Mouse (Mus musculus) liver, embryonic 13.5 days (tissue): ENCODE measurements around the gene Plcxd2. TPM values are rescaled to one million over a fixed set of nuclear protein-coding genes. Genes with fewer than 3 reads are reported as not detected.

Experiments
- ATAC-seq: fragments of 200-750 bp; cut with Nextera tagmentation; 2 replicates; pipeline ENCODE4 v1.8.0; 2017; ENCODE audit warnings: low read depth, mild to moderate bottlenecking, moderate number of reproducible peaks, moderate library complexity
- DNase-seq: peaks from one replicate; pipeline ENCODE4 v3.0.0; 2022
- H3K27ac ChIP-seq: fragments of 300-500 bp; sonication (generic); 2 replicates; pipeline ENCODE4 v1.5.1; 2015; ENCODE audit warnings: moderate library complexity, mild to moderate bottlenecking, inconsistent platforms
- H3K27me3 ChIP-seq: fragments of 300-500 bp; sonication (generic); 2 replicates; pipeline ENCODE4 v1.6.1; 2015; ENCODE audit warnings: mild to moderate bottlenecking, inconsistent platforms
- H3K36me3 ChIP-seq: fragments of 300-500 bp; sonication (generic); 2 replicates; pipeline ENCODE4 v1.6.1; 2015; ENCODE audit warnings: mild to moderate bottlenecking, inconsistent platforms
- H3K4me1 ChIP-seq: fragments of 300-500 bp; sonication (generic); replicated peaks from 2 replicates; pipeline ENCODE4 v1.6.1; 2015; ENCODE audit warnings: inconsistent platforms
- H3K4me2 ChIP-seq: fragments of 300-500 bp; sonication (generic); 2 replicates; pipeline ENCODE4 v1.6.1; 2015; ENCODE audit warnings: inconsistent platforms, mild to moderate bottlenecking, moderate library complexity
- H3K4me3 ChIP-seq: fragments of 300-500 bp; sonication (generic); replicated peaks from 2 replicates; pipeline ENCODE4 v1.5.1; 2015; ENCODE audit warnings: mild to moderate bottlenecking, inconsistent platforms
- H3K9ac ChIP-seq: fragments of 300-500 bp; sonication (generic); 2 replicates; pipeline ENCODE4 v1.6.1; 2015; ENCODE audit warnings: mild to moderate bottlenecking, inconsistent platforms
- H3K9me3 ChIP-seq: fragments of 300-500 bp; sonication (generic); replicated peaks from 2 replicates; pipeline ENCODE4 v1.6.1; 2016; ENCODE audit warnings: inconsistent platforms
- WGBS: fragments of 180-500 bp; shearing (Covaris S2); methylation state at CpG from one replicate; pipeline ENCODE4 v1.1.7; 2015; ENCODE audit not compliant: insufficient replicate concordance; 5-methylcytosine and 5-hydroxymethylcytosine counted together
- polyA plus RNA-seq: library from polyadenylated mRNA; unstranded; fragments of >200 nt; fragmentation: Nextera tagmentation; extraction: Ambion mirVana; gene quantifications from 2 replicates; pipeline ENCODE4 v1.2.1, GENCODE M21; 2015

Gene Plcxd2
- polyA plus RNA-seq: 2.2 and 2.7 TPM in 2 replicates

- Histone ChIP-seq H3K9me3 (no peaks in the 10 kb centered on the region), H3K27me3 (no peaks in the 10 kb centered on the region), H3K4me2 (peak within 1 kb of the TSS; percentile 73), H3K4me1 (peaks cover 14% of the 10 kb centered on the region), H3K36me3 (no peaks in the 10 kb centered on the region), H3K4me3 (peak within 1 kb of the TSS; percentile 61), H3K27ac (peak within 1 kb of the TSS; percentile 74), H3K9ac (peak within 1 kb of the TSS; percentile 66)
- ATAC-seq (peak; percentile 94), DNase-seq (peak; percentile 85)
- under 1% methylated on average over 39 of the region's 39 CpGs for WGBS
Observed at GRCm38 (mm10) chr16:46010153-46010905, at the start of gene Plcxd2. Plcxd2 (minus strand) TSS chr16:46010218.

DNA sequence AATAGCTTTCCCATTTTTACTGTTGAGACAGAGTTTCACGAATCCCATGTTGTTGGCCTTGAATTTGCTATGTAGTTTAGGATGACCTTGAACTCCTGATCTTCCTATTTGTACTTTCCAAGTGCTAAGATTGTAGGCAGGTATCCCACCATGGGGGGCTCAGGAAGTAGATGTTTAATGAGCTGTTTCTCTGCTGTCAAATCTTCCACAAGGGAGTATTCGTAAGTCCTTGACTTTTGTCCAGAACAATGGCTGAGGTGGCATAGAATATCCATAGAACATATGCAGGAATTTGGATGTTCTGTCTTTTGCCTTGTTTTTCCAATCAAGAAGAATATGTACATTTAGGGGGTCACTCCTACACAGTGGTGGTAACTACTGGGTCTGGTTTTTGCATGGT is 36.9 kb upstream of the Plcxd2 start:
- no peak for DNase-seq
- Histone ChIP-seq H3K4me3 (no peak overlapping the region), H3K4me2 (no peak overlapping the region), H3K4me1 (no peaks in the 10 kb centered on the region), H3K9me3 (no peaks in the 10 kb centered on the region), H3K36me3 (no peaks in the 10 kb centered on the region), H3K27ac (no peak overlapping the region), H3K9ac (no peak overlapping the region), H3K27me3 (no peaks in the 10 kb centered on the region)
- ATAC-seq: no peak
- WGBS: 61% methylated on average over 2 of the region's 2 CpGs

DNA sequence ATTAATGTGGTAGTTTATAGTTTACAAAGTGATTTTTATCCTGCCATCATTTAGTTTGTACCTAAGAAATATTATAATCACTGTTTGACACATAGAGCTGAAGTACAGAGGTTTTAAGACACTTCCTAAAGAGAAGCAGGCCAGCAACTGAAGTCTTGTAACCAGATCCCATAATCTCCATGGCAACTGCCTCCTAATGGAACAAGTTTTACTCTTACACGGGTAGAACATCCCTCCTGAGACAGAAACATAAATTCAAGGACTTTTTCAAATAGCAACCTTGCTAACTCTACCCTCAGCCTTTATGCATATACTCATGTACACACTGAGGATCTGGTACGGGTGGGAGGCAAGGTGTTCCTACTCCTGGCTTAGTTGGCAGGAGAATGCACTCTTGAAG is 26.2 kb upstream of the Plcxd2 start:
- Histone ChIP-seq H3K4me3 (no peak overlapping the region), H3K9me3 (no peaks in the 10 kb centered on the region), H3K36me3 (no peaks in the 10 kb centered on the region), H3K27me3 (no peaks in the 10 kb centered on the region), H3K4me2 (no peak overlapping the region), H3K27ac (no peak overlapping the region), H3K4me1 (no peaks in the 10 kb centered on the region), H3K9ac (no peak overlapping the region)
- 52% methylated on average over 2 of the region's 2 CpGs for WGBS
- DNase-seq (no peak), ATAC-seq (no peak)

DNA sequence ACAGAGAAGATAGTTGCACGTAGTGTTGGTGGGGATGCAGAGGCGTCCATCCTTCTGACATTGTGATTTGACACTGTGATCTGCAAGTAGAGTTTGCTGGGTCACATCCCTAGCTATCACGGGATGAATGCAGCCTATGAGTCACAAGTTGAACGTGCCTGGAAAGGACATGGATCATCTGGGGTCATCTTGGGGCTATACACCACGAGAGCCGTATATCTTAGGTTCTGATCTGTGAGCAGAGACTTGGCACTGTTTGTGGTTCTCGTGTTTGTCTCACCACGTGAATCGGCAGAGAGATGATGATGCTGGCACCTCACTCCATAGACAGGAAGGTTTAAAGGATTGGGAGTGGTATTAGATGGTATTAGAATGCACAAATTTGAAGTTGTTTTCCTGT is 23.9 kb upstream of the Plcxd2 start:
- Histone ChIP-seq H3K27ac (no peak overlapping the region), H3K4me3 (no peak overlapping the region), H3K4me2 (no peak overlapping the region), H3K9ac (no peak overlapping the region), H3K36me3 (no peaks in the 10 kb centered on the region), H3K9me3 (no peaks in the 10 kb centered on the region), H3K4me1 (no peaks in the 10 kb centered on the region), H3K27me3 (no peaks in the 10 kb centered on the region)
- ATAC-seq (no peak), DNase-seq (no peak)
- 60% methylated on average over 9 of the region's 9 CpGs for WGBS

DNA sequence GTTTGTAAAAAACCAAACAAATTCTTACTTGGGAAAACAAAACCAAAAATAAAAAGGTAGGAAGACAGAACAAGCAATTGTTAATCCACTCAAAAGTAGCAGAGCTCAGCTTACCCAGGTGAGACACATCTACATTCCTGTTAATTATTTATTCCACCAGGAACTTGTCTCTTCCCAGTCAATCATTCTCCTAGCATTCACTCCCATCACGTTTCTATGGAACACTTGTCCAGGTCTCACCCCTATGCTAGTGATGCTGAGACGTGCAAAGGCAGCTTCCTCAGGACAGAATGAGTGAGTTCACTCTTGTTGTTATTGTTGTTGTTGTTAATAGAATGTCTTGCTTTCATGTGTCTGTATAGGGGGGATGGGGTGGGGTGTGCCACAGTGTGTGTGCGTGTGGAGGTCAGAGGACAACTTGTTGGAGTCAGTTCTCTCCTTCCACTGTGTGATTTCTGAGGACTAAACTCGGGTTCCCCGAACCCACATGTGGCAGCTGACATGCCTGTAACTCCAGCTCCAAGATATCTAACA is 13.0 kb upstream of the Plcxd2 start:
- WGBS: 40% methylated on average over 5 of the region's 5 CpGs
- H3K36me3 ChIP-seq: no peaks in the 10 kb centered on the region
- no peaks in the 10 kb centered on the region for H3K9me3 ChIP-seq
- no peak overlapping the region for H3K4me3 ChIP-seq
- H3K27ac ChIP-seq: no peak overlapping the region
- no peaks in the 10 kb centered on the region for H3K27me3 ChIP-seq
- H3K4me2 ChIP-seq: no peak overlapping the region
- no peak overlapping the region for H3K9ac ChIP-seq
- no peaks in the 10 kb centered on the region for H3K4me1 ChIP-seq
- no peak for ATAC-seq
- DNase-seq: no peak

DNA sequence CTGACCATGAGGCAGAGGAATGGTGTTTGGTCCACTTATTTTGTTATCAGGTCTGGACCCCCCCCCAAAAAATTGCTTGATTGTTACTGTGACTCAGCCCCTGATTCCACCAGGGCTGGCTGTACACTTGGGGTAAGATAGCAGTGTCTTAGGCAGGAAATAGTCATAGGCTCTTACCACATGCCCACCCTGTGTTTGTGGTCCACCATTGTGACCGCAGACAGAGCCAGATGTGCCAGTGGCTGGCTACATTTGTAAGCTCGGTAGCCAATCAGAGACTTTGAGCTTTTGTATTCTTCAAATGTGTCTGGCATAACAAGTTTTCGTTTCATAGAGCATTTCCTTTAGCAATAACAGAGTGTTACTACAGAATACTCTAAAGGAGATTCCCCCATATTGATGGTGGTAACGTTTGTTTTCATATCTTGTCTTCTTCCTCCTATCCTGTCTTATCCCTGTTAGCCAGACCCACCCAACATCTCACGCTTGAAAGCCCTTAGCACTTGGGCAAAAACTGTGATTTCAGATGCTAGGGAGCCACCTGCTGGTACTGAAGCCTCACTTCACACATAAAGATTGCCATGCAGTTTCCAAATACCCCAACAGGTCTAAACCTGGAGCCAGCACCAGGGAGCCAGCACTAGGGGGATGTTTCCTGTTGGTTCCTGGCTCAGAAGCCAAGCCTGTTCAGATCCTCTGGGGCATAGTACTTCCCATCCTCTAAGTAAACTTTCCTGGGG is 12.3 kb upstream of the Plcxd2 start:
- no peak overlapping the region for H3K9ac ChIP-seq
- no peaks in the 10 kb centered on the region for H3K9me3 ChIP-seq
- H3K4me2 ChIP-seq: no peak overlapping the region
- H3K27me3 ChIP-seq: no peaks in the 10 kb centered on the region
- no peaks in the 10 kb centered on the region for H3K36me3 ChIP-seq
- WGBS: 23% methylated on average over 5 of the region's 5 CpGs
- H3K27ac ChIP-seq: no peak overlapping the region
- H3K4me3 ChIP-seq: no peak overlapping the region
- DNase-seq (no peak), ATAC-seq (0 out of 2 replicates have a peak, but pooled peaks have one; percentile 12)
- no peaks in the 10 kb centered on the region for H3K4me1 ChIP-seq

GRCm38 (mm10) chr16:46021302-46021701 is 11.3 kb upstream of the Plcxd2 start:
- H3K27ac ChIP-seq: no peak overlapping the region
- no peaks in the 10 kb centered on the region for H3K4me1 ChIP-seq
- no peak overlapping the region for H3K4me3 ChIP-seq
- no peaks in the 10 kb centered on the region for H3K9me3 ChIP-seq
- no peak for DNase-seq
- H3K36me3 ChIP-seq: no peaks in the 10 kb centered on the region
- H3K9ac ChIP-seq: no peak overlapping the region
- WGBS: 63% methylated on average over 2 of the region's 2 CpGs
- ATAC-seq: no peak
- no peak overlapping the region for H3K4me2 ChIP-seq
- H3K27me3 ChIP-seq: no peaks in the 10 kb centered on the region

- Histone ChIP-seq H3K4me3 (no peak overlapping the region), H3K9me3 (no peaks in the 10 kb centered on the region), H3K27ac (no peak overlapping the region), H3K9ac (no peak overlapping the region), H3K4me2 (no peak overlapping the region), H3K27me3 (no peaks in the 10 kb centered on the region), H3K36me3 (no peaks in the 10 kb centered on the region), H3K4me1 (no peaks in the 10 kb centered on the region)
- DNase-seq (no peak), ATAC-seq (no peak)
- WGBS: 55% methylated on average over 2 of the region's 2 CpGs
Observed at GRCm38 (mm10) chr16:46020396-46020795, 10.4 kb upstream of the Plcxd2 start.

GRCm38 (mm10) chr16:46019799-46020198 is 9.8 kb upstream of the Plcxd2 start:
- ATAC-seq (no peak), DNase-seq (no peak)
- no peaks in the 10 kb centered on the region for H3K4me1 ChIP-seq
- H3K27me3 ChIP-seq: no peaks in the 10 kb centered on the region
- H3K4me3 ChIP-seq: no peak overlapping the region
- 63% methylated on average over 4 of the region's 4 CpGs for WGBS
- H3K9ac ChIP-seq: no peak overlapping the region
- H3K27ac ChIP-seq: no peak overlapping the region
- no peaks in the 10 kb centered on the region for H3K9me3 ChIP-seq
- H3K36me3 ChIP-seq: no peaks in the 10 kb centered on the region
- H3K4me2 ChIP-seq: no peak overlapping the region

GRCm38 (mm10) chr16:46019359-46019758 is 9.3 kb upstream of the Plcxd2 start:
- no peaks in the 10 kb centered on the region for H3K36me3 ChIP-seq
- ATAC-seq (no peak), DNase-seq (no peak)
- H3K4me3 ChIP-seq: no peak overlapping the region
- H3K4me1 ChIP-seq: no peaks in the 10 kb centered on the region
- H3K27ac ChIP-seq: no peak overlapping the region
- no peaks in the 10 kb centered on the region for H3K27me3 ChIP-seq
- H3K4me2 ChIP-seq: no peak overlapping the region
- H3K9ac ChIP-seq: no peak overlapping the region
- H3K9me3 ChIP-seq: no peaks in the 10 kb centered on the region
- 56% methylated on average over 1 of the region's 1 CpGs for WGBS

DNA sequence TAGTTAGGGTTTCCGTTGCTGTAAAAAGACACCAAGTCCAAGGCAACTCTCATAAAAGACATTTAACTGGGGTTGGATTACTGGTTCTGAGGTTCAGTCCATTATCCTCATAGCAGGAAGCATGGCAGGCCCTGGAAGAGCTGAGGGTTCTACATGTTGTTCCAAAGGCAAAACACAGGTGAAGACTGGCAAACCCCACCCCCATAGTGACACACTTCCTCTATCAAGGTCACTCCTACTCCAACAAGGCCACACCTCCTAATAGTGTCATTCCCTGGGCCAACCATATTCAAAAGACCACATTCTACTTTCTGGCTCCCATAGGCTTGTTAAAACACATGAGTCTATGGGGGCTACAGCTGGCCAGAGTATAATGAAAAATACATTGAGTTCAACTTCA is 1.7 kb upstream of the Plcxd2 start:
- Histone ChIP-seq H3K27me3 (no peaks in the 10 kb centered on the region), H3K4me2 (no peak overlapping the region), H3K9ac (no peak overlapping the region), H3K36me3 (no peaks in the 10 kb centered on the region), H3K4me1 (peaks cover 14% of the 10 kb centered on the region), H3K27ac (no peak overlapping the region), H3K9me3 (no peaks in the 10 kb centered on the region), H3K4me3 (no peak overlapping the region)
- 69% methylated on average over 1 of the region's 1 CpGs for WGBS
- no peak for DNase-seq
- no peak for ATAC-seq
